Mouse (Mus musculus) thymus, adult 2 months (tissue): Measurements from ENCODE around the gene Olfr1396. TPM values are rescaled to one million over a fixed set of nuclear protein-coding genes. Genes with fewer than 3 reads are reported as not detected.
"Not testable (repeated sequence)": the region's sequence is repeated elsewhere in the genome, so short reads cannot be mapped to it uniquely, and the experiment has no call there.

Experiments
- DNase-seq: peaks from one replicate; pipeline ENCODE4 v3.0.0; 2021
- H3K27ac ChIP-seq: fragments of 200-500 bp; 2 replicates; pipeline ENCODE4 v1.5.1; 2012; ENCODE audit warnings: low read length, control low read depth; ENCODE audit not compliant: control insufficient read depth, insufficient read depth
- H3K27me3 ChIP-seq: fragments of 200-500 bp; 2 replicates; pipeline ENCODE4 v1.6.1; 2012; ENCODE audit warnings: mild to moderate bottlenecking, low read length, moderate library complexity, mixed read lengths; ENCODE audit not compliant: control insufficient read depth, insufficient read depth
- H3K36me3 ChIP-seq: fragments of 200-500 bp; 2 replicates; pipeline ENCODE4 v1.6.1; 2012; ENCODE audit warnings: mild to moderate bottlenecking, low read length, moderate library complexity; ENCODE audit not compliant: control insufficient read depth, insufficient read depth
- H3K4me1 ChIP-seq: fragments of 200-500 bp; replicated peaks from 2 replicates; pipeline ENCODE4 v1.6.1; 2012; ENCODE audit warnings: low read length; ENCODE audit not compliant: control insufficient read depth, insufficient read depth
- H3K4me3 ChIP-seq: fragments of 200-500 bp; 2 replicates; pipeline ENCODE4 v1.5.1; 2012; ENCODE audit warnings: mild to moderate bottlenecking, low read length, control low read depth, moderate library complexity; ENCODE audit not compliant: control insufficient read depth, insufficient read depth
- CTCF ChIP-seq: fragments of 200-500 bp; IDR thresholded peaks from 2 replicates; pipeline ENCODE4 v1.5.1; 2012; ENCODE audit warnings: mild to moderate bottlenecking, control low read depth, low read length, moderate library complexity, borderline replicate concordance; ENCODE audit not compliant: control insufficient read depth, poor library complexity, insufficient read depth; ENCODE audit errors: extremely low read depth
- POLR2A ChIP-seq: fragments of 200-500 bp; IDR thresholded peaks from 2 replicates; pipeline ENCODE4 v1.6.1; 2012; ENCODE audit warnings: mild to moderate bottlenecking, low read length, control low read depth, moderate library complexity; ENCODE audit not compliant: control insufficient read depth, poor library complexity, insufficient read depth; ENCODE audit errors: extremely low read depth
- WGBS: fragments of 180-500 bp; shearing (Covaris S2); methylation state at CpG from one replicate; pipeline ENCODE4 v1.1.7; 2018; 5-methylcytosine and 5-hydroxymethylcytosine counted together
- polyA plus RNA-seq: library from polyadenylated mRNA; depleted of rRNA; stranded (reverse); fragments of >200 nt; gene quantifications from 2 replicates; pipeline ENCODE4 v1.2.3, GENCODE M21; 2012; rRNA removed

Olfr1396 gene
- polyA plus RNA-seq, 1 experiment: 0.19 TPM

DNA sequence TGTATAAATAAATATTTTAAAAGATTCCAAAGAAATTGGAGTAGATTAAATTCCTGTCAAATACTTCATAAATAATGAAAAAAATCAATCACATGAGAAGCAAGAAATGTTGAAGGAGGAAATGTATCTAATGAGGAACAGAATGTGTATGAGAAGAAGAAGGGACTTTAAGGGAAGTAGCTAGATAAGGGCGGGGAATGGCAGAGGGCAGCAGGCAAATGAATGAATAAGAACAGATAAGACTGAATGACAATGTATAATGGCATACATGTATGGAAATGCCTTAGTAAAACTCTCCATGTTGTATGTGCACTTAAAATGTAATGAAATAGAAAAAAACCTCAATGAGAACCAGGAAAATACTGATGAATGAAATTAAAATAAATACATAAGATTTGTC, 46.3 kb downstream of the Olfr1396 start:
- DNase-seq: no peak
- WGBS: 98% methylated on average over 1 of the region's 1 CpGs
- Histone ChIP-seq H3K36me3 (no peaks in the 10 kb centered on the region), H3K4me3 (no peak overlapping the region), H3K27ac (no peak overlapping the region), H3K27me3 (no peaks in the 10 kb centered on the region), H3K4me1 (peaks cover 2% of the 10 kb centered on the region)
- no peak for TF ChIP-seq CTCF
- TF ChIP-seq POLR2A: no peak

DNA sequence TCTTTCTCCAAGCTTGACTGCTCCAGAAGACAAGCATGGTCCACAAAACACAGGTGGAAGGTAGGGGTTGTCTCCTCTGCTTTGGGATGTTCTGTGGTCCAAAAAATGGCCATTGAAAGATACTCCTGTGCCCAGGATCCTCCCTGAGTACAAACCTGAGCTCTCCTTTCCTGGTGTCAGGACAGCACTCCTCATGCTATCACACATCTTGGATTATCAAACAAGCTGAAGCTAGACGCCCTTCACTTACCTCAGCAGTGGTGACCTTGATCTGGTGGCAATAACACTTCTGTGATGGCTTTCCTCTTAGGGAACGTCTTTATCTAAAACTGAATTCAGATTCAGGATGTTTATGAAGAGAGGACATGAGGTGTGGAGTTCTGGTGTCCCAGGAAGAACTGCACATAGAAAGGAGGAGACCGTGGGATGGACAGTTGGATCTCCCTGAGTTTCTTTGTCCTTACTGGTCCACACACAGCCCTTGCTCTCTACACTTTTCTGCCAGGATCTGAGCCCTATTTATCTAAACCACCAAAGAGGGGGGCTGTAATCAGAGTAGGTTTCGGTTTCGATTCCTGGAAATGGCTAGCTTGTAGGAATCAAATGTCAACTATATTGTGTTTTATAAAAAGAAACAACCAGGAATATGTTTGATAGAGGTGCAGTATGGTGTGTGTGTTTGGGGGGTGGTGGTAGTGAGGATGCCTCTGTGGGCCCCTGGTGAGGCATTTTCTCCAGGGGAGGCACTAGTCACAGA, 50.8 kb downstream of the Olfr1396 start, which contains the start of gene Tgtp2:
TSS of gene Tgtp2 (minus strand) at position 494 of the 757 bp plus-strand sequence.
- H3K36me3 ChIP-seq, H3K27me3 ChIP-seq, H3K4me1 ChIP-seq, H3K4me3 ChIP-seq: not testable (repeated sequence)
- H3K27ac ChIP-seq: peak within 1 kb of the TSS; percentile 86
- DNase-seq: peak; percentile 40
- 4% methylated on average over 5 of the region's 5 CpGs for WGBS

DNA sequence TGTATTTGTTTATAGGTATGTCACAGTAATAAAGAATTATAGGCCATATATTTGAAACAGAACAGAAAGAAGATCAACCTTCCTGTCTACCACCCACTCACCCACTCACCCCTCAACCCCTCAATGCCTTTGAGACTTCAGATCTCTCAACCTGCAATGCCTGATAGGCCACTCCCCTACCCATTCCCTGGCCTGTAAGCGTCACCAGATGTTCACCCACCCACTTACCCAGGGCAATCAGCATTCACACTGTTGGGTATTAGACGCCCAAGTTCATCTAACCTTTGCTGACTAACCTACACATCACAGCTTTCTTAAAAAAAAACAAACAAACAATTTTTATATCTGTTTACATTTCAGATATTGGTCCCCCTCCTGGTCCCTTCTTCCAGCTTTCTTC, 52.8 kb downstream of the Olfr1396 start:
- not testable (repeated sequence) for H3K27me3 ChIP-seq, H3K36me3 ChIP-seq, H3K4me1 ChIP-seq, DNase-seq, H3K4me3 ChIP-seq, H3K27ac ChIP-seq
- 12% methylated on average over 2 of the region's 2 CpGs for WGBS

- not testable (repeated sequence) for H3K36me3 ChIP-seq, H3K27me3 ChIP-seq, DNase-seq, H3K4me3 ChIP-seq, H3K27ac ChIP-seq, H3K4me1 ChIP-seq
- 7% methylated on average over 2 of the region's 3 CpGs for WGBS
These were observed 54.6 kb downstream of the Olfr1396 start for GRCm38 (mm10) chr11:49060061-49060460.

Other genes with a start within 250 kb of the Olfr1396 start
- 17.7 and 20.0 TPM in 2 replicates for gene Irgm1, start 243.2 kb downstream of the Olfr1396 start, polyA plus RNA-seq
- gene Gm5431, start 212.7 kb downstream of the Olfr1396 start, polyA plus RNA-seq: 0.34 and 0.47 TPM in 2 replicates
- gene Psme2b, start 168.7 kb downstream of the Olfr1396 start, polyA plus RNA-seq: 11.4 and 11.5 TPM in 2 replicates
- 0.46 and 0.75 TPM in 2 replicates for gene Olfr56, start 136.0 kb downstream of the Olfr1396 start, polyA plus RNA-seq
- gene 9930111J21Rik1, start 135.5 kb downstream of the Olfr1396 start, polyA plus RNA-seq: 6.8 and 8.0 TPM in 2 replicates
- gene Gm12185, start 122.6 kb downstream of the Olfr1396 start, polyA plus RNA-seq: 0.31 and 0.73 TPM in 2 replicates
- 8.2 and 10.6 TPM in 2 replicates for gene Tgtp1, start 120.7 kb downstream of the Olfr1396 start, polyA plus RNA-seq
- 4.0 and 4.1 TPM in 2 replicates for gene 9930111J21Rik2, start 63.6 kb downstream of the Olfr1396 start, polyA plus RNA-seq
- gene Tgtp2, start 50.7 kb downstream of the Olfr1396 start, polyA plus RNA-seq: 26.0 and 29.1 TPM in 2 replicates
- 37.5 and 45.3 TPM in 2 replicates for gene Ifi47, start 38.3 kb downstream of the Olfr1396 start, polyA plus RNA-seq
- gene Olfr1395, start 27.4 kb upstream of the Olfr1396 start, polyA plus RNA-seq: not detected in 2 replicates
- gene Olfr1394, start 39.5 kb upstream of the Olfr1396 start, polyA plus RNA-seq: not detected in 2 replicates
- gene Btnl9, start 72.3 kb upstream of the Olfr1396 start, polyA plus RNA-seq: 2.6 and 3.0 TPM in 2 replicates
- 6.0 TPM in 2 replicates for gene Zfp62, start 88.4 kb upstream of the Olfr1396 start, polyA plus RNA-seq
- gene Mgat1, start 129.3 kb upstream of the Olfr1396 start, polyA plus RNA-seq: 336 and 378 TPM in 2 replicates
- 0.40 and 0.41 TPM in 2 replicates for gene Olfr1393, start 163.4 kb upstream of the Olfr1396 start, polyA plus RNA-seq
- gene Olfr1392, start 170.4 kb upstream of the Olfr1396 start, polyA plus RNA-seq: 0.13 and 0.15 TPM in 2 replicates
- gene Olfr10, start 189.9 kb upstream of the Olfr1396 start, polyA plus RNA-seq: not detected in 2 replicates
- gene Olfr1391, start 207.9 kb upstream of the Olfr1396 start, polyA plus RNA-seq: not detected in 2 replicates
- gene Olfr1390, start 220.3 kb upstream of the Olfr1396 start, polyA plus RNA-seq: not detected in 2 replicates